Mouse (Mus musculus): ENCODE results near the gene Stard13. TPM values are rescaled to one million over a fixed set of nuclear protein-coding genes. Genes with fewer than 3 reads are reported as not detected.
A peak's percentile ranks its signal among the peaks of the same experiment; 100 is the strongest.

Gene Stard13
- polyA plus RNA-seq, 1 experiment: 4.9 TPM

GRCm38 (mm10) chr5:151181288-151181687 lies 52.3 kb downstream of the Stard13 start:
- peaks cover 6% of the 10 kb centered on the region; the same call in 1 of the 2 replicates for H3K4me1 ChIP-seq (ENCODE audit: control insufficient read depth, insufficient read depth, insufficient read length, low read length)
- no peak for TF ChIP-seq POLR2A (IDR thresholded peaks at IDR 0.05; ENCODE audit: low read depth, low read length)
- H3K4me3 ChIP-seq (ENCODE audit: low read depth, low read length): no peak overlapping the region
- H3K36me3 ChIP-seq (ENCODE audit: control insufficient read depth, insufficient read depth, low read length): no peaks in the 10 kb centered on the region
- 90% methylated on average over 8 of the region's 8 CpGs for WGBS
- H3K27me3 ChIP-seq (ENCODE audit: control insufficient read depth, insufficient read depth, low read length): no peaks in the 10 kb centered on the region
- H3K27ac ChIP-seq (ENCODE audit: insufficient read depth, low read depth, low read length): no peak overlapping the region

- TF ChIP-seq POLR2A (IDR thresholded peaks at IDR 0.05; ENCODE audit: low read depth, low read length) (no peak), CTCF (IDR thresholded peaks at IDR 0.05; ENCODE audit: extremely low read depth, insufficient read length, insufficient replicate concordance, low read depth, low read length) (no peak)
- H3K4me3 ChIP-seq (ENCODE audit: low read depth, low read length): no peak overlapping the region
- 87% methylated on average over 9 of the region's 9 CpGs for WGBS
- H3K36me3 ChIP-seq (ENCODE audit: control insufficient read depth, insufficient read depth, low read length): no peaks in the 10 kb centered on the region
- H3K27me3 ChIP-seq (ENCODE audit: control insufficient read depth, insufficient read depth, low read length): no peaks in the 10 kb centered on the region
- H3K4me1 ChIP-seq (ENCODE audit: control insufficient read depth, insufficient read depth, insufficient read length, low read length): peaks cover 12% of the 10 kb centered on the region
- no peak overlapping the region for H3K27ac ChIP-seq (ENCODE audit: insufficient read depth, low read depth, low read length)
Observed at GRCm38 (mm10) chr5:151180176-151180785, 53.4 kb downstream of the Stard13 start.

- H3K27ac ChIP-seq (ENCODE audit: insufficient read depth, low read depth, low read length): no peak overlapping the region
- WGBS: 92% methylated on average over 3 of the region's 3 CpGs
- peaks cover 13% of the 10 kb centered on the region for H3K4me1 ChIP-seq (ENCODE audit: control insufficient read depth, insufficient read depth, insufficient read length, low read length)
- H3K36me3 ChIP-seq (ENCODE audit: control insufficient read depth, insufficient read depth, low read length): no peaks in the 10 kb centered on the region
- no peaks in the 10 kb centered on the region for H3K27me3 ChIP-seq (ENCODE audit: control insufficient read depth, insufficient read depth, low read length)
- no peak for TF ChIP-seq POLR2A (IDR thresholded peaks at IDR 0.05; ENCODE audit: low read depth, low read length)
- TF ChIP-seq CTCF (IDR thresholded peaks at IDR 0.05; ENCODE audit: extremely low read depth, insufficient read length, insufficient replicate concordance, low read depth, low read length): no peak
- no peak overlapping the region for H3K4me3 ChIP-seq (ENCODE audit: low read depth, low read length)
Observed at GRCm38 (mm10) chr5:151177171-151177570, 56.5 kb downstream of the Stard13 start.

GRCm38 (mm10) chr5:151175897-151176313 lies 57.7 kb downstream of the Stard13 start:
- H3K36me3 ChIP-seq (ENCODE audit: control insufficient read depth, insufficient read depth, low read length): no peaks in the 10 kb centered on the region
- 30% methylated on average over 4 of the region's 4 CpGs for WGBS
- H3K27me3 ChIP-seq (ENCODE audit: control insufficient read depth, insufficient read depth, low read length): no peaks in the 10 kb centered on the region
- H3K27ac ChIP-seq (ENCODE audit: insufficient read depth, low read depth, low read length): peak overlapping the region; percentile 87
- peaks cover 11% of the 10 kb centered on the region for H3K4me1 ChIP-seq (ENCODE audit: control insufficient read depth, insufficient read depth, insufficient read length, low read length)
- no peak overlapping the region for H3K4me3 ChIP-seq (ENCODE audit: low read depth, low read length)
- TF ChIP-seq POLR2A (IDR thresholded peaks at IDR 0.05; ENCODE audit: low read depth, low read length) (no peak), CTCF (IDR thresholded peaks at IDR 0.05; ENCODE audit: extremely low read depth, insufficient read length, insufficient replicate concordance, low read depth, low read length) (no peak)

- Histone ChIP-seq H3K27me3 (ENCODE audit: control insufficient read depth, insufficient read depth, low read length) (no peaks in the 10 kb centered on the region), H3K27ac (ENCODE audit: insufficient read depth, low read depth, low read length) (peak overlapping the region; percentile 87; the same call in 1 of the 2 replicates), H3K4me3 (ENCODE audit: low read depth, low read length) (no peak overlapping the region), H3K36me3 (ENCODE audit: control insufficient read depth, insufficient read depth, low read length) (no peaks in the 10 kb centered on the region), H3K4me1 (ENCODE audit: control insufficient read depth, insufficient read depth, insufficient read length, low read length) (peaks cover 11% of the 10 kb centered on the region)
- WGBS: 57% methylated on average over 7 of the region's 7 CpGs
- TF ChIP-seq POLR2A (IDR thresholded peaks at IDR 0.05; ENCODE audit: low read depth, low read length) (no peak), CTCF (IDR thresholded peaks at IDR 0.05; ENCODE audit: extremely low read depth, insufficient read length, insufficient replicate concordance, low read depth, low read length) (no peak)
Observed at GRCm38 (mm10) chr5:151174485-151175460, 58.9 kb downstream of the Stard13 start.

GRCm38 (mm10) chr5:151173774-151174173 lies 59.9 kb downstream of the Stard13 start:
- Histone ChIP-seq H3K4me1 (ENCODE audit: control insufficient read depth, insufficient read depth, insufficient read length, low read length) (peaks cover 11% of the 10 kb centered on the region), H3K27ac (ENCODE audit: insufficient read depth, low read depth, low read length) (no peak overlapping the region)
- 91% methylated on average over 1 of the region's 1 CpGs for WGBS

More at GRCm38 (mm10) chr5:151173774-151174173, 59.9 kb downstream of the Stard13 start:
- TF ChIP-seq CTCF (IDR thresholded peaks at IDR 0.05; ENCODE audit: extremely low read depth, insufficient read length, insufficient replicate concordance, low read depth, low read length) (no peak), POLR2A (IDR thresholded peaks at IDR 0.05; ENCODE audit: low read depth, low read length) (no peak)
- H3K27me3 ChIP-seq (ENCODE audit: control insufficient read depth, insufficient read depth, low read length): no peaks in the 10 kb centered on the region
- no peaks in the 10 kb centered on the region for H3K36me3 ChIP-seq (ENCODE audit: control insufficient read depth, insufficient read depth, low read length)
- no peak overlapping the region for H3K4me3 ChIP-seq (ENCODE audit: low read depth, low read length)
